Mouse (Mus musculus) retina, adult 2 months (tissue): ENCODE measurements around the gene Ifi205.

Source experiments
- DNase-seq: peaks from one replicate; pipeline ENCODE4 v3.0.0-alpha.2; 2012; ENCODE audit warnings: low read depth, low spot score

Gene Ifi205

GRCm38 (mm10) chr1:173973111-173973510, 58.5 kb downstream of the Ifi205 start:
- DNase-seq, result no peak
